Mouse (Mus musculus): ENCODE results near the gene Tmprss7. TPM values are rescaled to one million over a fixed set of nuclear protein-coding genes. Genes with fewer than 3 reads are reported as not detected.

Gene Tmprss7
- polyA plus RNA-seq, 1 experiment from 2014 or later: not detected

GRCm38 (mm10) chr16:45644380-45644779 is 49.1 kb downstream of the Tmprss7 start:
- Histone ChIP-seq H3K36me3 (ENCODE audit: control insufficient read depth, insufficient read depth, low read length) (no peaks in the 10 kb centered on the region), H3K4me2 (ENCODE audit: low read depth, low read length) (no peak overlapping the region), H3K27ac (ENCODE audit: low read length) (no peak overlapping the region), H3K4me1 (replicated peaks; ENCODE audit: control insufficient read depth, insufficient read depth, low read length) (no peaks in the 10 kb centered on the region; the same call in 1 of the 2 replicates), H3K27me3 (ENCODE audit: control insufficient read depth, insufficient read depth, low read depth, low read length) (no peaks in the 10 kb centered on the region), H3K9me3 (ENCODE audit: control insufficient read depth, low read length) (no peaks in the 10 kb centered on the region), H3K4me3 (ENCODE audit: low read length) (no peak overlapping the region), H3K9ac (ENCODE audit: low read length) (no peak overlapping the region)
- ATAC-seq (ENCODE audit: low read depth): no peak
- 58% methylated on average over 6 of the region's 6 CpGs for WGBS

- ATAC-seq (ENCODE audit: low read depth): no peak
These were observed 49.5 kb downstream of the Tmprss7 start for GRCm38 (mm10) chr16:45643944-45644343.

GRCm38 (mm10) chr16:45641301-45641700 is 52.2 kb downstream of the Tmprss7 start:
- no peak for ATAC-seq (ENCODE audit: low read depth)
- Histone ChIP-seq H3K9ac (ENCODE audit: low read length) (no peak overlapping the region), H3K27ac (ENCODE audit: low read length) (no peak overlapping the region), H3K4me2 (ENCODE audit: low read depth, low read length) (no peak overlapping the region), H3K4me3 (ENCODE audit: low read length) (no peak overlapping the region), H3K9me3 (ENCODE audit: control insufficient read depth, low read length) (no peaks in the 10 kb centered on the region), H3K36me3 (ENCODE audit: control insufficient read depth, insufficient read depth, low read length) (no peaks in the 10 kb centered on the region), H3K27me3 (ENCODE audit: control insufficient read depth, insufficient read depth, low read depth, low read length) (no peaks in the 10 kb centered on the region), H3K4me1 (replicated peaks; ENCODE audit: control insufficient read depth, insufficient read depth, low read length) (no peaks in the 10 kb centered on the region; the same call in 1 of the 2 replicates)
- WGBS: 36% methylated on average over 3 of the region's 3 CpGs

More at GRCm38 (mm10) chr16:45643944-45644343, 49.5 kb downstream of the Tmprss7 start:
- Histone ChIP-seq H3K4me2 (ENCODE audit: low read depth, low read length) (no peak overlapping the region), H3K36me3 (ENCODE audit: control insufficient read depth, insufficient read depth, low read length) (no peaks in the 10 kb centered on the region), H3K4me1 (replicated peaks; ENCODE audit: control insufficient read depth, insufficient read depth, low read length) (no peaks in the 10 kb centered on the region; the same call in 1 of the 2 replicates), H3K27me3 (ENCODE audit: control insufficient read depth, insufficient read depth, low read depth, low read length) (no peaks in the 10 kb centered on the region), H3K4me3 (ENCODE audit: low read length) (no peak overlapping the region), H3K27ac (ENCODE audit: low read length) (no peak overlapping the region), H3K9me3 (ENCODE audit: control insufficient read depth, low read length) (no peaks in the 10 kb centered on the region), H3K9ac (ENCODE audit: low read length) (no peak overlapping the region)
- WGBS: 88% methylated on average over 3 of the region's 3 CpGs

GRCm38 (mm10) chr16:45640070-45640762 is 53.2 kb downstream of the Tmprss7 start:
- WGBS: 40% methylated on average over 10 of the region's 10 CpGs
- H3K27ac ChIP-seq (ENCODE audit: low read length): no peak overlapping the region

GRCm38 (mm10) chr16:45635826-45636225 is 57.6 kb downstream of the Tmprss7 start:
- 74% methylated on average over 2 of the region's 2 CpGs for WGBS
- no peak for ATAC-seq (ENCODE audit: low read depth)
- no peaks in the 10 kb centered on the region; the same call in 1 of the 2 replicates for H3K4me1 ChIP-seq (replicated peaks; ENCODE audit: control insufficient read depth, insufficient read depth, low read length)

More at GRCm38 (mm10) chr16:45640070-45640762, 53.2 kb downstream of the Tmprss7 start:
- Histone ChIP-seq H3K4me3 (ENCODE audit: low read length) (no peak overlapping the region), H3K27me3 (ENCODE audit: control insufficient read depth, insufficient read depth, low read depth, low read length) (no peaks in the 10 kb centered on the region; the same call in 1 of the 2 replicates), H3K9me3 (ENCODE audit: control insufficient read depth, low read length) (no peaks in the 10 kb centered on the region), H3K4me2 (ENCODE audit: low read depth, low read length) (no peak overlapping the region), H3K4me1 (replicated peaks; ENCODE audit: control insufficient read depth, insufficient read depth, low read length) (no peaks in the 10 kb centered on the region; the same call in 1 of the 2 replicates), H3K36me3 (ENCODE audit: control insufficient read depth, insufficient read depth, low read length) (no peaks in the 10 kb centered on the region), H3K9ac (ENCODE audit: low read length) (no peak overlapping the region)
- ATAC-seq (ENCODE audit: low read depth): peak; percentile 57; the same call in 1 of the 2 replicates

GRCm38 (mm10) chr16:45632420-45632819 is 61.0 kb downstream of the Tmprss7 start:
- Histone ChIP-seq H3K36me3 (ENCODE audit: control insufficient read depth, insufficient read depth, low read length) (no peaks in the 10 kb centered on the region), H3K27me3 (ENCODE audit: control insufficient read depth, insufficient read depth, low read depth, low read length) (peaks cover 2% of the 10 kb centered on the region; the same call in 1 of the 2 replicates), H3K4me2 (ENCODE audit: low read depth, low read length) (no peak overlapping the region), H3K27ac (ENCODE audit: low read length) (no peak overlapping the region), H3K4me1 (replicated peaks; ENCODE audit: control insufficient read depth, insufficient read depth, low read length) (no peaks in the 10 kb centered on the region), H3K4me3 (ENCODE audit: low read length) (no peak overlapping the region), H3K9me3 (ENCODE audit: control insufficient read depth, low read length) (no peaks in the 10 kb centered on the region), H3K9ac (ENCODE audit: low read length) (no peak overlapping the region)
- 61% methylated on average over 4 of the region's 4 CpGs for WGBS
- ATAC-seq (ENCODE audit: low read depth): no peak

More at GRCm38 (mm10) chr16:45635826-45636225, 57.6 kb downstream of the Tmprss7 start:
- Histone ChIP-seq H3K4me3 (ENCODE audit: low read length) (no peak overlapping the region), H3K4me2 (ENCODE audit: low read depth, low read length) (no peak overlapping the region), H3K27ac (ENCODE audit: low read length) (no peak overlapping the region), H3K36me3 (ENCODE audit: control insufficient read depth, insufficient read depth, low read length) (no peaks in the 10 kb centered on the region), H3K27me3 (ENCODE audit: control insufficient read depth, insufficient read depth, low read depth, low read length) (peaks cover 2% of the 10 kb centered on the region; the same call in 1 of the 2 replicates), H3K9me3 (ENCODE audit: control insufficient read depth, low read length) (no peaks in the 10 kb centered on the region), H3K9ac (ENCODE audit: low read length) (no peak overlapping the region)

- Histone ChIP-seq H3K27me3 (ENCODE audit: control insufficient read depth, insufficient read depth, low read depth, low read length) (peaks cover 2% of the 10 kb centered on the region; the same call in 1 of the 2 replicates), H3K27ac (ENCODE audit: low read length) (no peak overlapping the region), H3K36me3 (ENCODE audit: control insufficient read depth, insufficient read depth, low read length) (no peaks in the 10 kb centered on the region), H3K4me2 (ENCODE audit: low read depth, low read length) (no peak overlapping the region), H3K4me3 (ENCODE audit: low read length) (no peak overlapping the region), H3K9me3 (ENCODE audit: control insufficient read depth, low read length) (no peaks in the 10 kb centered on the region), H3K9ac (ENCODE audit: low read length) (no peak overlapping the region), H3K4me1 (replicated peaks; ENCODE audit: control insufficient read depth, insufficient read depth, low read length) (no peaks in the 10 kb centered on the region)
- 54% methylated on average over 5 of the region's 5 CpGs for WGBS
- peak; percentile 66; the same call in 1 of the 2 replicates for ATAC-seq (ENCODE audit: low read depth)
These were observed 63.0 kb downstream of the Tmprss7 start for GRCm38 (mm10) chr16:45630347-45630960.

- H3K4me3 ChIP-seq (ENCODE audit: low read length): no peak overlapping the region
- no peak overlapping the region for H3K27ac ChIP-seq (ENCODE audit: low read length)
- H3K9me3 ChIP-seq (ENCODE audit: control insufficient read depth, low read length): no peaks in the 10 kb centered on the region
- no peaks in the 10 kb centered on the region for H3K36me3 ChIP-seq (ENCODE audit: control insufficient read depth, insufficient read depth, low read length)
- H3K4me1 ChIP-seq (replicated peaks; ENCODE audit: control insufficient read depth, insufficient read depth, low read length): no peaks in the 10 kb centered on the region
- WGBS: 52% methylated on average over 8 of the region's 8 CpGs
- no peak overlapping the region for H3K9ac ChIP-seq (ENCODE audit: low read length)
- H3K4me2 ChIP-seq (ENCODE audit: low read depth, low read length): no peak overlapping the region
- H3K27me3 ChIP-seq (ENCODE audit: control insufficient read depth, insufficient read depth, low read depth, low read length): peaks cover 2% of the 10 kb centered on the region; the same call in 1 of the 2 replicates
- ATAC-seq (ENCODE audit: low read depth): peak; percentile 59
These were observed 63.9 kb downstream of the Tmprss7 start for GRCm38 (mm10) chr16:45629497-45630105.

- no peak overlapping the region for H3K9ac ChIP-seq (ENCODE audit: low read length)
- no peaks in the 10 kb centered on the region for H3K9me3 ChIP-seq (ENCODE audit: control insufficient read depth, low read length)
- no peak overlapping the region for H3K27ac ChIP-seq (ENCODE audit: low read length)
- no peak overlapping the region for H3K4me3 ChIP-seq (ENCODE audit: low read length)
- no peak overlapping the region for H3K4me2 ChIP-seq (ENCODE audit: low read depth, low read length)
- H3K36me3 ChIP-seq (ENCODE audit: control insufficient read depth, insufficient read depth, low read length): no peaks in the 10 kb centered on the region
- no peaks in the 10 kb centered on the region for H3K4me1 ChIP-seq (replicated peaks; ENCODE audit: control insufficient read depth, insufficient read depth, low read length)
- ATAC-seq (ENCODE audit: low read depth): no peak
- no peaks in the 10 kb centered on the region for H3K27me3 ChIP-seq (ENCODE audit: control insufficient read depth, insufficient read depth, low read depth, low read length)
- 69% methylated on average over 2 of the region's 2 CpGs for WGBS
These were observed 68.1 kb downstream of the Tmprss7 start for GRCm38 (mm10) chr16:45625342-45625741.

Data from lung, embryonic 16.5 days (tissue).